Mouse (Mus musculus) cerebral cortex, adult 2 months (tissue): ENCODE results near the gene Mid1.

Experiments used
- WGBS: fragments of 180-500 bp; shearing (Covaris S2); methylation state at CpG from one replicate; pipeline ENCODE4 v1.1.7; 2018; 5-methylcytosine and 5-hydroxymethylcytosine counted together

Mid1 gene

DNA sequence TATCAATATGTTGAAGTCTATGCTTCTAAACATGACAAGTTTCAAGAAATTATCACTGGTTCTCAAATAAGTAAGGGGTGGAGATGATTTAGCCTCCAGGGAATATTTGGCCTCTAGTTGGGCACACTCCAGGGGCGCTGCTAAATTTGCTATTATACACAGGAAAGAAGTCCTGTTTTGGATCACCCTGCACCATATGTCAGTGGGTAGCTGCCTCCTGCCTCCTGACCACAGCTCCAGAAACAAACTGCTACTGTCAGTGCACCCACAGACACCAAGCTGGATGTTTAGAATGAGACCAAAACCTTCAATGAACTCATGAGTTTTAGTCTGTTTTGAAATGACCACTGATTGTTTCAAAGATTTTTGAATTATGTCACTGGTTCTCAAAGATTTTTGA is 128.7 kb downstream of the Mid1 start:
- WGBS = 45% methylated on average over 1 of the region's 1 CpGs

GRCm38 (mm10) chrX:169826947-169827346 is 141.9 kb downstream of the Mid1 start:
- WGBS = 33% methylated on average over 10 of the region's 10 CpGs

- WGBS = 43% methylated on average over 7 of the region's 7 CpGs
Observed at GRCm38 (mm10) chrX:169827720-169828119, 142.7 kb downstream of the Mid1 start.

GRCm38 (mm10) chrX:169828136-169828535 is 143.1 kb downstream of the Mid1 start:
- WGBS = 47% methylated on average over 5 of the region's 5 CpGs

DNA sequence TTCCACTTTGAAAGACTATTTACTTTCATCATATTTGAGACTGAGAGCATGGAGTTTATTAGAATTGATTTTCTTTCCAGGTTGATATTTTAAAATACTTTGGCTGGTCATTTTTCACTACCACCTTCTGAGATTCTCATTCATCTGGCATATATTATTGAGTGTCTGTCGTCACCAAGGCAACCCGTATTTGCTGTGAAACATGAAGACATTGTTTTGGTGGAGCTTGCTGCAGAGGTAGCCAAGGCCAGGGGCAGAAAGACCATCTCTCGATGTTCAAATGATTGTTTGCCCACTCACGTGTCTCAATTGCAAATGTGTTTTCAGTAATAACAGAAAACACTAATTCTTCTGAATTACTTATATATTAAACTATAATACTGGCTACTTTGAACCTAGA is 145.1 kb downstream of the Mid1 start:
- 60% methylated on average over 4 of the region's 4 CpGs for WGBS

GRCm38 (mm10) chrX:169837947-169838649 is 153.1 kb downstream of the Mid1 start:
- WGBS = 42% methylated on average over 5 of the region's 5 CpGs

DNA sequence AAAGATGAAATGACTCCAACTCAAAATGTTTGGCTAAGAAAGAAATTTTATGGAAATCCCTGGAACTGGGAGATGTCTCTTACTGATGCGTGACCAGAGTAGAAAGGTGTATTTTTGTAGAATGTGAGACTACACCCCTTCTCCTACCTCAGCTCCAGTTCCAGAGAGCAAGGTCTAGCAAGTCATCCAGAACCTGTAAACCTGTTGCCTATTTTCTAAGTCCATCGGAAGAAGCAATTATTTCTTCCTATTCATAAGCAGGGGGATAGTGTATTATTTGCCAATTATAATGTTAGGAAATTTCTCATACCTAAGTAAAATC is 153.6 kb downstream of the Mid1 start:
- WGBS = 65% methylated on average over 2 of the region's 2 CpGs

DNA sequence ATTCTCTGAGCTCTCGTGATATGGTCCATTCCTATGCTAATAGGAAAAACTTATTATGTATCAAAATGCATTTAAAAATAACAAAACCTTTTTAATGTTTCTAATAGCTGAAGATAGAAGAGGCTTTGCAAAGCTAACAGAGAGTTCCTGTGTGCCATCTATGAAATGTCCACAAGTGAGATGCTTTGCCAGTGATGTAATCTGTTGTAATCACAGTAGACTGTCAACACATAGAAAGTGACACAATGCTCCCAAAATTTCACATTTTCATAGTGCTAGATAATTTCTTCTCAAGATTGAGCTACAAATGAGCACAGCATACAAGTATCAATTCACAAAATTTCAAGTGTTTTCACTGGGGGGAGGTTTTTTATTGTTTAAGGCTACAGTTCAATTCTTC is 158.3 kb downstream of the Mid1 start:
- 93% methylated on average over 1 of the region's 1 CpGs for WGBS

DNA sequence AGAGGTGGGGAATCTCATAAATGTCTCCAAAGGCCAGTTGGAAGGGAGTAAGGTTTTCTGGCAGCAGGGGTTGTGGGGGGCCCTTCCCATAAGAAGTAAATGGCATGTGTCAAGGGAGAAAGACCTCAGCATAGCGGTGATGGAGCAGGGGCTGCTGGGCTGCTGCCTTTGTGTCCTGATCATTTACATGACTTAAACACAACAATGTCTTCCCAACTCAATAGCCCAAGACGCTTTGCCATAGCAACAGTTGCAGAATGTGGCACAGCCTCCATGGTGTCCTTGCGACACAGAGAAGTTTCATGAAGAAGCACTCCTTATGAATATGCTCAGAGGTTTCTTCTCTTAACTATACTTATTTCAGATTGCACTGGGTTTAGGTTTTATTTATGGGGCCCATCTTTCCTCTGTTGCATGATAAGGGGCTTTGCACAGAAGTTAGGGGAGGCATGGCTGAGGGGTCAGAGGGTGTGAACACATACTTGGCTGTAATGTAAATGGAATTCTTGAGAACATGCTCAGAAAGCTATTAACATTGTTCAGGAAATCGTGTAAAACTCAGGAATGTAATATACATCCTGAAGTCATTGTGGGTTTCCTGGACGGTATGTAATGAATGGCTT is 159.3 kb downstream of the Mid1 start:
- WGBS = 60% methylated on average over 5 of the region's 5 CpGs

DNA sequence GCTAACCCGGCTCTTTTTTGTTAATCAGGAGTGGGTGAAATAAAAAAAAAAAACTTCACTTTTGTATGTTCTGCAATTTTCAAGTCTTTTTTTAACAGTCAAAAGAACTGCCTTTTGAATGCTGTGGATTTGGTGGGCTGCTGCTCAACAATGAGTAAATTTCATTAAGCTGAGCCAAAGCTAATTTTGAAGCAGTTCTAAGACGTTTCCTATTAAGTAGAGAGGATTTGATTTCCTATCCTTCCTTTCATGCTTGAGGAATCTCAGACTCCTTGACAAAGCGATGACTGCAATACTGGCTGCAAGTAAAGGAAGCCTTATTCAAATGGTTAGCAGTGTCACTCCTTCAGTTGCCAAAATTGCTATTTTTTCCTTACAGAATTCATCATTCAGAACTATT is 161.2 kb downstream of the Mid1 start:
- WGBS = 43% methylated on average over 3 of the region's 3 CpGs

DNA sequence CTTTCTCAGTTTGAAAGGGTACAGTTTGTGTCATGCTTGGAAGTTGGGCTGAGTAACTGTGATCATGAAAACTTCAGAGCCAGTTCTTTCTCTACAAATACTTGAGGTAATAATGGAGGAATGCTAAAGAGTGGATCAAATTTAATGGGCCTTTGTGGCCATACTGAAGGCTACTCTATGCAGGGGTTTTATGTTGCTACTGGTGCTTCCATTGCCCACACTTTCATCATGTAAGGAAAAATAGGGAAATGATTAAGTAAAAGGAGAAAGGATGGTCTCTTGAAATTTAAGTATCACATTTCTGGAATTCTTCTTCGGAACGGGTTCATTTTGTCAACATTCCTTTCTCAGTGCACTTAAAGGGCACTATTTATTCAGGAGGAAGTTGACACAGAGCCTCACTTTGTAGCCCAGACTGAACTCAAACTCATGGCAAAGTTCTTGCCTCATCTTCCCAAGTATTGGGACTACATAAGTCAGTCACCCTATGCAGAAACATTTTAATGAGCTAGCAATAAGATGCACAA is 176.3 kb downstream of the Mid1 start:
- 63% methylated on average over 2 of the region's 2 CpGs for WGBS

DNA sequence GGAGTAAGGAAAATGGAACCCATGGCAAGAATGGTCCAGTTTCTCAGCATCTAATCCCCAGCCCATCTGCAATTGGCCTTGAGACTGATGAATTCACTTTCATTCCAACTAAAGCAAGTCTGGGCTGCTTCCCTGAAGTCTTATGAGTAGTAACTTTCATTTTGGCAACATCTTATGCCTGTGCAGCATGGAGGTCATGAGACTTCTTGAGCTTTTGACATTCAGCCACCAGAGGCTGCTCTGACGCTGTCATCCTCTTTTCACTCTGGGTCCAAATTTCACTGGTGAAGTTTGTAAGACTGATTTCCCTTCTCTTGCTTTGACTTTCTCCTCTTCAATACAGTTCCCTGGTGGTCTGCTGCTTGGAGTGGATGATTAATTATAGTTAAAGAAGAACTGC is 177.8 kb downstream of the Mid1 start:
- 25% methylated on average over 1 of the region's 1 CpGs for WGBS

DNA sequence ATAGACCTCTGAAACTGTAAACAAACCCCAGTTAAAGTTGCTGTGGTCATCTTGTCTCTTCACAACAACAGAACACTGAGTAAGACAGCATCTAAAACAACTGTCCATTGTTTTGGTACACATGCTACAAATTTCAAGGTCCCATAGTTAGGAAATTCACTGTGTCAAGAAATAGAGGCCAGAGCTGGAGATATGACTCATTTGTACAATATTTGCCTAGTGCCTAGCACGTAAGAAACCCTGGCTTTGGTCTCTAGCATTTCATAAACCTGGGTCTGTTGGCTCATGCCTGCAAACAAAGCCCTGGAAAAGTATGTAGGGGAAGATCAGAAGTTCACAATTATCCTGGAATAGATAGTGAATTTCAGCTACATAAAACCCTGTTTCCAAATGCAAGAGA is 178.8 kb downstream of the Mid1 start:
- WGBS = 74% methylated on average over 1 of the region's 1 CpGs

DNA sequence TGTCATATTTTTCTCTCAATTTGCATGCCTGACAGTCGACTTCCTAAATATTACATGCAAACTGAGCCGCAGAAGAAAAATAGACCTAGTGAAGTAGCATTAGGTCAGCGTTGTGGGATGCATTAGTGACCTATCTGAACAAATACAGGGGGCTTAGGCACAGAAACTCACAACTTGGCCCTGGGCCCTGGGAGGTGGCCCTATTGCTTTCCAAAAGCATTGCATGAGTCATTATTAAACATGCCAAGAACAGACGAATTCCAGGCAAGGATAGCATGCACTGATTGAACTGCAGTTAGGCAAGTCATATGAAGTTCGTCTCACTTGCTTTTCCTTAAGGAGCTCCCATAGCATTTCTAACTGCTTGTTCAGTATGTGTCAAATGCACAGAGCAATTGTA is 183.2 kb downstream of the Mid1 start:
- 70% methylated on average over 5 of the region's 5 CpGs for WGBS

GRCm38 (mm10) chrX:169874475-169874874 is 189.5 kb downstream of the Mid1 start:
- WGBS = 92% methylated on average over 1 of the region's 1 CpGs

DNA sequence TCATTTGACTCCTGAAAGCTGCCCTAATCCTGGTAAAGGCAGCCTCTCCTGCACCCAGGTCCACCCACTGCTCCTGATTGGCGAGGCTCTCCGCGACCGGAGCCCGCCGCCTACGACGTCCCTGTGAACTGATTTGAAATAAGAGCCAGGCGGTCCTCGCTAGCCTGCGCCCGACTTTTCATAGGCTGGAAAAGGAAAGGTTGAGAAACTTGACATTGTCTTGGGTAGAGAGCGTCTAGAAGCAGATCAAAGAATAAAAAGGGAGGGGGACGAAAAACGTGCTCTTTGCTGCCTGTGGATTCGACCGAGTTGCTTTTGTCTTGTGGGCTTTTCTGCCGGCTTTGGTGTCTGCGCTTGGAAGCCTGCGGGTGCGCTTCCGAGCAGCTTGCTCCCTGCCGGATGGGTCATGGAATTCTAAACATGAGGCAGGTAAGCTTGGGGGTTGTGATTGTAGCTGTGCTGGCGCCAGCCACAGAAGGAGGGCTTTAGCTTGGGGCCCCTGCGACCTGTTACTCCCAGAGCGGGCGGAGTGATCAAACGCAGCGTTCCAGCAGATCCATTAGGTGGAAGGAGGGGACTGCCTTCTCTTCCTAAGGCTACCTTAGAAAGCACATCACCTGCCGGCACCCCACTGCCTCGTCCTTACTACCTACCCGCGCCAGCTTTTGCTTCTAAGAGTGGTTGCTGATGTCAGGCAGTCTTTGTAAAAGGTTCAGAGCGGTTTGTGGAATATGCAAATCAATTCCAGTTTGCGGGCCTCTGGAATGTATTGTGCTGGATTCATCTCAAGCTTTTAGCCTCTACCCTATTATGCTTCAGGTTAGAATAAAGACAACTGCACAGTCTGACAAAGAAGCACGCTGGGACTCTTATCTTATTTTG is 194.7 kb downstream of the Mid1 start:
- 2% methylated on average over 36 of the region's 36 CpGs for WGBS

GRCm38 (mm10) chrX:169880363-169880711 is 195.3 kb downstream of the Mid1 start:
- WGBS = 3% methylated on average over 13 of the region's 13 CpGs

DNA sequence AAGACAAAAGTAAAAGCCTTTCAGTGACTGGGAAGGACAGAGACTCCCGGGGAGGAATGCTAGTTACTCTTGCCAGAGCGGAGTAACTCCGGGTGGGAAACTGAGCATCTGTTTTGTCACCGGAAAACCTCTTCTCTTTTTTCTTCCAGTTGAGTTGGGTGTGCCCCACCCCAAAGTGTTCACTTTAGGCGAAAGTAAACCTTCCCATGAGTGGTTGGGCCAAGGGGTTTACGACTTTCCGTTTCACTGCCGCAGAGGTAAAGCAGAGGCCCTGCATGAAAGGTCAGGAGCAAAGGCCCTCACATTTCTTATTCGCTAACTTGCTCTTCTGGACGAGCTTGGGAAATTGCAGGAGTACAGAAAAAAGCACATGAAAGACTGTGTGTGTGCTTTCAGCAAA is 195.8 kb downstream of the Mid1 start:
- WGBS = 16% methylated on average over 10 of the region's 10 CpGs

DNA sequence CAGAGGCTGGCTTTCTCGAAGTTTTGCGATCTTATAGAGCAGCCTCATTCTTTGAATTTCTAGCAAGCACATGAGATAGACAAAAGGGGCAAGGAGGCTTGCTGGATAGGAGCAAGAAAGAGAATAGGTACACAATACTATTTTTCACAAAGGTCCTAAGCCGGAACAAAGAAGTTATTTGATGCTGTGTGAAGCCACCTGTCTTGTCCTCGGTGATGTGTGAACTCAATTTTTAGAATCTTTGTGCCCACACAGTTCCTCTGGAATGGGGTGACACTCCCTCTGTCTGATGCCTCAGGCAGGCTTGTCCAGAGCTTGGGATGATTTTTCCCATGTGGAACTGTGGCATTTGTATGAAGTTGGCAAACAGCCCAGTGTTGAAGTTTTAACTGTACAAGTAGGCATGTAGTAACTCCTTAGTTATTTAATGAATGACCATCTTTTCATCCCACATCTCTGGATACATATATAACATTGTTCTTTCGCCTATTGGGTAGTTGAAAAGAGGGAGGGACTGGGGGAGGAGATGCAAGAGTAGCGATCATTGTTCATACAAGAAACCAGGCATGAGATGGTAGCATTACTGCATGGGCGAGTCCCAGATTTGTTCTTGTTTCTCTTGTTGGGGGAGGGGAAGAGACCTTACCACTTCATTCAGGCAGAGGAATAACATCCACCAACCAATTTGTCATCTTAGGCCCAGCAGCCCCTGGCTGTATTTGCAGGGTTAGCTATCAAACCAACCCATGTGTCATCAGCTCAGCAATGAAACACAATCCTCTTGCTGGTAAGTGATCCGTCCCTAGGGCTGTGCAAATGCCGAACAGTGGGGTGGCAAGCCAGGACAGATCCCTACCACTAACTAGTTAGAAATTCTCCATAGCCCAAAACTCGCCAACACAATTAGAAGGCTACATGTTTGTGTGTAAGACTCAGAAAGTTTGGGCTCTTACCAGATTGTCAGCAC is 196.5 kb downstream of the Mid1 start:
- 53% methylated on average over 10 of the region's 10 CpGs for WGBS

DNA sequence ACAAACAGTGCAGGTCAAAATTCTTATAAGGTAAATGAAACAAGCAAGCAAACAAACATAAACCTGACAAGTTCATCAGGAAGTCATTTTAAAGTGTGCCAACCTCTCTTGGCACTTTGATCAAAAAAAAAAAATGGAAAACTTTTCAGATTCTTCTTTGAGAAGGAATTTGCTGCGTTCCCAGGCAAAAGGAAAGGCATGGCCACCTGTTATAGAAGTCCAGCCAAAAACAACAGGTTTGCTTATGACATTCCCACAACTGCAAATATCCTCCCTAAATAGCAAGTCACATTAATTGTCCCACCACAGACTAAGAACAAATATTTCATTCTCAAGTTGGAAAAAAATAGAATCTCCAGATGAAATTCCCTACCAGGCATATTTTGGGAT is 197.2 kb downstream of the Mid1 start:
- 63% methylated on average over 1 of the region's 1 CpGs for WGBS

GRCm38 (mm10) chrX:169883536-169884272 is 198.7 kb downstream of the Mid1 start:
- 70% methylated on average over 8 of the region's 8 CpGs for WGBS
